Mouse (Mus musculus) CD4-positive, CD25-positive, alpha-beta regulatory T cell, adult 9 weeks (primary cell): ENCODE measurements around the gene Lrrc55. TPM values are rescaled to one million over a fixed set of nuclear protein-coding genes. Genes with fewer than 3 reads are reported as not detected.

ENCODE experiments used
- polyA plus RNA-seq: library from polyadenylated mRNA; unstranded; fragments of 100-300 nt; shearing (Covaris generic); gene quantifications from one replicate; pipeline ENCODE4 v1.2.1, GENCODE M21; 2017

The Lrrc55 gene
- polyA plus RNA-seq: not detected

DNA sequence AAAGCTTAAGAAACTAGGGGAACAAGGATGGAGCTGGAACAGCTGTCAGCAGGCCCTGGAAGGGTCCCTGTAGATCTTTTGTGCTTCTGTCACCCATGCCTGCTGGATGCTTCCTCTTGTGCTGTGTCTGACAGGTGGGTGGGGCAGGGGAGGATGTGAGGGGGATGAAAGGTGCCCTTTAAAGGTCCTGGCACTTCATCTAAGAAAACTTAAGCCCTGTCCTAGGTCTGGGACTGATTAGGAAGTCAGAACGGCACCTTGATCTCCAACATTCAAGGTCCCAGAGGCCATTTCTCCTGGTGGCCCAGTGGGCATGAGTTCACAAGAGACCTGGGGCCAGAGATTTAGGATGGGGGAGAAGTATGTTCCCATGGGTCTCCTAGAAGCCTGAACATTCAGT is at the start of gene Lrrc55:
TSS of gene Lrrc55 (minus strand) at position 297 of the 400 bp plus-strand sequence.

DNA sequence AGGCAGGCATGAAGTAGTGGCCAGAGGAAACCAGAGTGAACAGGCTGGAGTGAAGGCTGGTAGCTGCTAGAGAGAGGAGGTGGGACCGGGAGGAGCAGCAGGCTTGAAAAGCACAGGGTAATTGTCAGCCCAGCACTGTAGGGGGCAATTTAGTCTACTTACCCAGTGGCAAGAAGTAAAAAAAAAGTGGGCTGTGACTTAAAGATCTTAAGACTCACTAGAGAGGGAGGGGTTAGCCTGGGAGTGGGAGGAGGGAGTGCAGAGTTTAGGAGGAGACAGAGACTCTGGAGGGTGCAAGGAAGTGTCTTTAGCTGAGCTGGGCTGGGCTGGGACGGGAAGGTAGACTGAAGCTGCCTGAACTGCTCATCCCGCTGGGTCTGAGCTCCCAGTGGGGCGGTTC is 60.9 kb downstream of the Lrrc55 start, which contains the start of gene Aplnr:
TSS of gene Aplnr (plus strand) at position 137 of the 400 bp plus-strand sequence.

Other genes starting within 250 kb of the Lrrc55 start
- gene Prg2, start 216.7 kb downstream of the Lrrc55 start, polyA plus RNA-seq: not detected
- 0.61 TPM for gene Prg3, start 209.0 kb downstream of the Lrrc55 start, polyA plus RNA-seq
- 246 TPM for gene Ssrp1, start 160.0 kb downstream of the Lrrc55 start, polyA plus RNA-seq
- 0.15 TPM for gene P2rx3, start 159.7 kb downstream of the Lrrc55 start, polyA plus RNA-seq
- gene Tnks1bp1, start 149.2 kb downstream of the Lrrc55 start, polyA plus RNA-seq: 18.0 TPM
- gene Aplnr, start 61.0 kb downstream of the Lrrc55 start, polyA plus RNA-seq: not detected
- not detected for gene Olfr987, start 142.1 kb upstream of the Lrrc55 start, polyA plus RNA-seq
- not detected for gene Olfr988, start 166.0 kb upstream of the Lrrc55 start, polyA plus RNA-seq
- gene Olfr992, start 212.3 kb upstream of the Lrrc55 start, polyA plus RNA-seq: not detected
- gene Olfr993, start 217.7 kb upstream of the Lrrc55 start, polyA plus RNA-seq: not detected
- not detected for gene Olfr994, start 239.3 kb upstream of the Lrrc55 start, polyA plus RNA-seq
- not detected for gene Olfr995, start 246.4 kb upstream of the Lrrc55 start, polyA plus RNA-seq